Mouse (Mus musculus) heart, embryonic 14.5 days (tissue): ENCODE measurements at regions not wholly inside any gene's neighbourhood (a gene's known extent, or its start where the extent isn't known, plus 50 kb on each side); places are given as distances from the start of the nearest gene placed in this dataset.
"Not testable (repeated sequence)": the region's sequence is repeated elsewhere in the genome, so short reads cannot be mapped to it uniquely, and the experiment has no call there.

Experiments used
- ATAC-seq: fragments of 200-750 bp; cut with Nextera tagmentation; 2 replicates; pipeline ENCODE4 v1.8.0; 2017; ENCODE audit warnings: low read depth, moderate TSS enrichment; ENCODE audit not compliant: insufficient number of reproducible peaks, insufficient read depth, low FRiP score
- H3K27ac ChIP-seq, 2 experiments: fragments of 200-500 bp in 1 of 2; fragments of 300-500 bp in 1 of 2; sonication (generic) in 1 of 2; replicated peaks in 1 of 2; 2 replicates each; pipeline ENCODE4 v1.5.1; 2012 to 2014; ENCODE audit warnings: low read depth in 2 of 2, low read length in 2 of 2, control low read depth in 1 of 2, mild to moderate bottlenecking in 1 of 2, mixed read lengths in 1 of 2; ENCODE audit not compliant: control insufficient read depth in 1 of 2, insufficient read depth in 1 of 2
- H3K27me3 ChIP-seq: fragments of 300-500 bp; sonication (generic); 2 replicates; pipeline ENCODE4 v1.6.1; 2014; ENCODE audit warnings: mild to moderate bottlenecking, low read length, control low read depth; ENCODE audit not compliant: control insufficient read depth, insufficient read depth
- H3K36me3 ChIP-seq: fragments of 300-500 bp; sonication (generic); 2 replicates; pipeline ENCODE4 v1.6.1; 2014; ENCODE audit warnings: mild to moderate bottlenecking, control low read depth, low read length, mixed read lengths; ENCODE audit not compliant: control insufficient read depth, insufficient read depth
- H3K4me1 ChIP-seq, 2 experiments: fragments of 200-500 bp in 1 of 2; fragments of 300-500 bp in 1 of 2; sonication (generic) in 1 of 2; 2 replicates each; pipeline ENCODE4 v1.6.1; 2012 to 2014; ENCODE audit warnings: low read length in 2 of 2, control low read depth in 1 of 2, mixed read lengths in 1 of 2; ENCODE audit not compliant: control insufficient read depth in 2 of 2, insufficient read depth in 2 of 2
- H3K4me2 ChIP-seq: fragments of 300-500 bp; sonication (generic); 2 replicates; pipeline ENCODE4 v1.6.1; 2014; ENCODE audit warnings: mild to moderate bottlenecking, low read length
- H3K4me3 ChIP-seq, 2 experiments: fragments of 200-500 bp in 1 of 2; fragments of 300-500 bp in 1 of 2; sonication (generic) in 1 of 2; 2 replicates each; pipeline ENCODE4 v1.5.1; 2012 to 2014; ENCODE audit warnings: low read length in 2 of 2, mild to moderate bottlenecking in 2 of 2, control low read depth in 1 of 2, low read depth in 1 of 2, moderate library complexity in 1 of 2; ENCODE audit not compliant: control insufficient read depth in 1 of 2, insufficient read depth in 1 of 2
- H3K9ac ChIP-seq: fragments of 300-500 bp; sonication (generic); 2 replicates; pipeline ENCODE4 v1.6.1; 2014; ENCODE audit warnings: mild to moderate bottlenecking, low read length
- H3K9me3 ChIP-seq: fragments of 300-500 bp; sonication (generic); 2 replicates; pipeline ENCODE4 v1.6.1; 2016; ENCODE audit warnings: low read length, control low read depth; ENCODE audit not compliant: control insufficient read depth
- WGBS: fragments of 180-500 bp; shearing (Covaris S2); extraction: QIAGEN DNeasy Blood & Tissue Kit; methylation state at CpG from one replicate; pipeline ENCODE4 v1.1.7; 2014; 5-methylcytosine and 5-hydroxymethylcytosine counted together

- Histone ChIP-seq H3K4me3 (no peak overlapping the region), H3K36me3 (no peaks in the 10 kb centered on the region), H3K4me2 (no peak overlapping the region), H3K9me3 (no peaks in the 10 kb centered on the region), H3K27me3 (no peaks in the 10 kb centered on the region), H3K27ac (no peak overlapping the region), H3K9ac (no peak overlapping the region), H3K4me1 (no peaks in the 10 kb centered on the region)
- ATAC-seq, result no peak
- WGBS, result 50% methylated on average over 2 of the region's 2 CpGs
Observed at GRCm38 (mm10) chr10:57319171-57319570, 167.0 kb upstream of the Hsf2 start.

GRCm38 (mm10) chr10:57322717-57323424 lies 163.3 kb upstream of the Hsf2 start:
- Histone ChIP-seq H3K36me3 (no peaks in the 10 kb centered on the region), H3K27ac (no peak overlapping the region), H3K9ac (no peak overlapping the region), H3K4me3 (no peak overlapping the region), H3K27me3 (no peaks in the 10 kb centered on the region), H3K4me2 (no peak overlapping the region), H3K9me3 (no peaks in the 10 kb centered on the region), H3K4me1 (no peaks in the 10 kb centered on the region)
- WGBS, result 74% methylated on average over 2 of the region's 2 CpGs
- ATAC-seq, result no peak

DNA sequence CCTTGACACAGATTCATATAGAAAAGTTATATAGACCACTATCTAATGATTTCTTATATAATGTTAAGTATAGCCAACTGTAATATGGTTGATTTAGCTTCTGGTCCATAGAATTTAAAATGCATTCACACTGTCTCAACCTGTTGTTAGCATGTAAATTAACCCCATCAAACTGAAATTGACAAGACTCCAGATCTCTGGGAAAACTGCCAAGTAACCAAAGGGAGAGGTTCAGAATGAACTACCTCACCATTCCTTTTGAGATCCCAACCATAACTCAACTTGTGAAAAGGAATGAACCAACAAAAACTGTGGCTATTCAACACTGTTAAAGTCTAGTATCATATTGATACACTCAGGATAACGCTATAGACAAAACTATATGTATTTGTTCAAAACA lies 162.0 kb upstream of the Hsf2 start:
- no peak overlapping the region for H3K27ac ChIP-seq
- no peak overlapping the region for H3K4me3 ChIP-seq
- WGBS, result 43% methylated on average over 1 of the region's 1 CpGs
- H3K9ac ChIP-seq, result no peak overlapping the region
- no peak overlapping the region for H3K4me2 ChIP-seq
- no peak for ATAC-seq
- H3K9me3 ChIP-seq, result no peaks in the 10 kb centered on the region
- no peaks in the 10 kb centered on the region for H3K4me1 ChIP-seq
- H3K27me3 ChIP-seq, result no peaks in the 10 kb centered on the region
- no peaks in the 10 kb centered on the region for H3K36me3 ChIP-seq

GRCm38 (mm10) chr10:57362781-57363180 lies 123.4 kb upstream of the Hsf2 start:
- H3K4me2 ChIP-seq, H3K9ac ChIP-seq, H3K4me3 ChIP-seq, H3K9me3 ChIP-seq, H3K4me1 ChIP-seq, H3K36me3 ChIP-seq, ATAC-seq, H3K27me3 ChIP-seq, H3K27ac ChIP-seq: not testable (repeated sequence)
- 88% methylated on average over 1 of the region's 1 CpGs for WGBS
